Mouse (Mus musculus): ENCODE data around the gene Zic4.

Zic4 gene

DNA sequence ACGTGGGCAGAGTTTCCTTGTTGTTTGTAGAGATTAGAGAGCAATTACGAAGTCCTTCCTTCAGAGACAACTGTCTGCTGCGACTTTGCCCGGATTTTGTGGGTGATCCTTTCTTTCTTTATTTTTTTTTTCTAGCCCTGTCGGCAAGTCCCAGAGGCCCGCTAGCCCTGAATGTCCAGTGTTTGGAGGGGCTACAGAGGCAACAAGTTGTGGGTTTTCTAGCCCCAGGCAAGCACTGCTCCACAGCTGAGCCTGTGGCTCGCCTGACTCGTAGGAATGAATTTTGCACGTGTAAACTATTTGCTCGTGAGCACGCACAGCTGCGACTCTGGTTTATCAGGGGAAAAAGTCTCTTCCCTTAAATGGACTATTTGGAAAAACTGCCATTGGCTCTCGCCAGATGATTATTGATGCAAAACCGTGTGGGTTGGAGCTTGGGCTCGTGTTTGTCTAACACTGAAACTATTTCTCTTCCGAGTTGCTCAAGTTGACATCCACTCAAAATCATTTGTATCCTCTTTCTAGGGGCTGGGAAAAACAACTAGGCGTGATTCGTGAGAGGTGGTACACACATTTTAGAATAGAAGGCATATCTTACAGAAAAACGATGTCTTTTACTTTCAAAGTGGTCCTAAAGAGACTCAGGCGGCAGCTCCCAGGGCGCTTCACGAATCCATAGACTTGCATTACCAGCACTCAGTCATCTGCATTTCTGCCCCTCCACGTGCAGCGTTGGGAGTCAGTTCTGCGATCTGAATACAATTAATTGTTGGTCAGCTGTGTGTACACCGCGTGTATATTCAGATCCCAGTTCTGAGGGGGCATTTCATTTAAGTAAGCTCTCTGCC is 42.9 kb downstream of the Zic4 start:
- no peak for DNase-seq

DNA sequence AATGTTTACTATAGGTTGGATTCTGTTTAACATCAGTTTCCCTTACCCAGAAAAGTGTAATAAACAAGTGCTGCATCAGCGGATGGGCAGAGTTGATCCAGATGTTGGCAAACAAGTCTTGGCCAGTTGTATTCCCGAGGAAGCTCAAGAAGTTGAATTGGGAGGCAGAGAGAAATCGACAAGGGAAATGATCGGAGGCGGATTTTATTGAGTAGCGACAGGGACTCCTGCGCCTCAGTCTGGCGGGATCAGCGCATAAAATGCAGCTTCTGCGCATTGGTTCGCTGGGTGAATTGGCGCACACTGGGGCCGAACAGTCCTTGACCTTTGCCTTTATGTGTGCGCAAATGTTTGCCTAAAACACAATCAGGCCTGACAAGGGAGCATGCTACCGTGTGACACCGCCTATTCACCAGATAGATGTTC is 43.6 kb downstream of the Zic4 start:
- DNase-seq, result peak; percentile 71

DNA sequence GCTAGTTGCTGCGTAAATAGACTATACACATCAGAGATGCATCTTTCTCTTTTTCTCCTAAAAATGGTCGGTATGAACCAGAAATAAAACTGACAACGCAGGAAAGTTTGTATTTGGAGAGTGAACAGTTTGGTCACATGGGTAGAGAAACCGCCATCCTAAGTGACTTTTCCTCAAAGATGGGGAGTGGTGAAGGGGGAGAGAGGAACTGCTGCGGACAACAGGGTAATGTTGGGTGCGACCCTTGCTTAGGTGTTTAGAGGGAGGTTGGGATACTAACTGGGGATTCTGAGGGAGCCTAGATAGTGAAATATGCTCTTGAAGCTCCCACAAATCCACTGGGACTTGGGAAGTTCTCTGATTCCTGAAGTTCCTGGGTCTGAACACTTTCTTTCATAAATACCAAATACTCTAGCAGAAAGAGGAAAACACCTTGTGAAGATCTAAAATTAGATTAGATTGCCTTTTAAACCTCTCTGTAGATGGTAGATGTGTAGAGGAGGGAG is 44.1 kb downstream of the Zic4 start:
- DNase-seq, result no peak

DNA sequence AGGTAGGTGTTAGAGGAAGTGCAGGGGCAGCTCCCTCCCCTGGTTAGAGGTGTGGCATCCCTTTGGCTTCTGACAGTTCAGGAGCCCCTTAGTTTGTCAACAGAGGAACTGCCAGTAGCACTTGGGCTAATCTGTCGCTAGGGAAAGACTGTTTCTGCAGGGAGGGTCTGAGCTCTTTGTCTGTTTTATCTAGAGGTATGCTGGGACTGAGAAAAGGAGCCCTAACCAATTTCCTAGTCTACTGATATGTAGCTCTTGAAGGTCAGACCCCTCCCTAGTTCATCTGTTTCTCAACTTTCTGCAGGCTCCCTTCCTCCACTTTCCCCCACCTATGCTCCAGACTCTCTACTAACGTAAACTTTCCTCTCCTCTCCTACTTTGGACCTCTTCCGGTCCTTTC is 47.6 kb downstream of the Zic4 start:
- no peak for DNase-seq

DNA sequence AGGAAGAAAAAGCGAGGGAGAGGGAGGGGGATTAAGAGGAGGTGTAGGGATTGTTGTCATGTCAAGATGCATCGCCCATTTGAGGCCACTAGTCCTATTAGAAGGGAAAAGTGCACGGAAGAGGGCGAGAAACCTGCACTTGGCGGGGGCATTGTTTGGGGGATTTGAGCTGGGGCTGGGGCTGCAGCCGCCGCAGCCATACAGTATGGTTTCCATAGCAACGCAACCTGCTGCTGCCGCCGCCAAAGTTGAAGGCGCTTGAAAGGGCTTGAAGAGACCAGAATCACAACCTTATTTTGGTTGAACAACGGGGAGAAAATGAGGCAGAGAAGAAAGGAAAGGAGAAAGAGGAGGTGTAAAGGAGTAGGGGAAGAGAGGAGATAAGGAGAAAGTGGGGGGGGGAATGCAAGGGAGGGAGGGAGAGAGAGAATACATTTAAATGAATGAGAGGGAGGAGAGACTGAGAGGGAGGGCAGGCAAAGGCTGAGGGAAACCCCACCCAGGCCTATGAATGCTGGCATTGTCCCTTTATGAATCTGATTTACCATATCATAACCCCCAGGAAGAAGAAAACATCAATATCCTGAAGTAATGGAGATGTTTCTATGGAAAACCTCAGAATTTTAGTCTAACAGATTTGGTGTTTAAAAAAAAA is 51.9 kb downstream of the Zic4 start:
- peak; percentile 79 for DNase-seq

DNA sequence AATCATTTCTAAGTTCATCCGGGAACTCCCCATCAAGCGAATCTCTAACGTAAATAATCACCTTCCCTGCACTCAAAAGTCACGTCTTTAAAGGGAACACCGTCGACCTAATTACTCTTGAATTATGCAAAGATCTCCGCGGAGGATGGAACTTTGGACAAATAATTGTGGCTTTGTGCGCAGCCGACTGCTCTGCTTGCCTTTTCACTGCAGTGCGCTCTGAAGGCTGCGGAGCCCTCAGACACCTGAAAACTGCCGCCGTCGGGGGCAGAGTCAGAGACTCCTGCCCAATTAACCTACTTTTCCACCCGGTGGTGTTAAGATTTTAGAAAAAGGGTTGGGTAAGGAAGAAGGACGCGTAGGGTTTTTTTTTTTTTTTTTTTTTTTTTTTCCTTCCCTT is 58.2 kb downstream of the Zic4 start:
- no peak for DNase-seq
